Mouse (Mus musculus) lung, postnatal 14 days (tissue): ENCODE measurements around the gene Cdv3.

ENCODE experiments used
- DNase-seq: peaks from one replicate; pipeline ENCODE4 v3.0.0; 2021

Gene Cdv3

DNA sequence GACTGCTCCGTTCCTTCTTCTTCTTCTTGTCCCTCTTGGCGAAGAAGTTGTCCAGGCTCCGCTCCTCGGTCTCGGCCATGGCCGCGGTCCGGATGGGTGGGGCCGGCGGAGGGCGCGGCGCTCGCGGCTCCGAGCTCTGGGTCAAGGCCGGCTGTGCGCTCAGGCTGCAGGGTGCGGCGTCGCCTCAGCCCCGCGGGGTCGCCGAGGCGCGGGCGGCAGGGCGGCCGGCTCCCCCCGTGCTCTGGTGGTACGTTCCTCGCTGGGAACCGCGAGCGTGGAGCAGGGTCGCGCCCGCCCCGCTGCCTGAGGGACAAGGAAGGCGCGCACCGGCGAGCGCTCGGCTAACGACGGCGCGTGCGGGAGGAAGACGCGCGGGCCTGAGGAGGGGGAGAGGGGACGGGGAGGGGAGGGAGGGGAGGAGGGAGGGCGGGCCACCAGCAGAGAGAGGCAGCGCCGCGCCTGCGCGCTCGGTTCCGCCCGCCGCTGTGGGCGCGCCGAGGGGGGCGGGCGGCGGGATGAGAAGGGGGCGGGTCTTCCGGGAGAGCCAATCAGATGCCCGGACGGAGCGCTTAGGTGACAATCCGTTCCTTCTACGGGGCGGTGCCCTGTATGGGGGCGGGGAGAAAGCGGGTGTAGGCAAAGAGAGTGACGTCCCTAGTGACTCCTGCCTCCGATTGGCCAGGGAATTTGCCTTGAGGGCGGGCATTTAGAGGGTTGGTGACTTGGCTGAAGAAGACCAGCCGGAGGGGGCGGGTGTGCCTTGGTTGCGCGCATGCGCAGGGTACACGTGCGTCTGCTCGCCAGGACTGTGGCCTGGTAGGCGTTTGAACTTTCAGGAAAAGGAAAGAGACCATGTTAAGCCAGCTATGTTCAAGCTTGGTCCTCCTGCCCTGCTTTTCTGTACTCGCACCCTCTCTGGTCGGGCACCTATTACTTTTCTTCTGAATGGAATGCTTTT, at the start of gene Cdv3:
Gene Cdv3, minus strand, starts transcription at position 551 of the 958 bp plus-strand sequence.
- peak; percentile 99 for DNase-seq

DNA sequence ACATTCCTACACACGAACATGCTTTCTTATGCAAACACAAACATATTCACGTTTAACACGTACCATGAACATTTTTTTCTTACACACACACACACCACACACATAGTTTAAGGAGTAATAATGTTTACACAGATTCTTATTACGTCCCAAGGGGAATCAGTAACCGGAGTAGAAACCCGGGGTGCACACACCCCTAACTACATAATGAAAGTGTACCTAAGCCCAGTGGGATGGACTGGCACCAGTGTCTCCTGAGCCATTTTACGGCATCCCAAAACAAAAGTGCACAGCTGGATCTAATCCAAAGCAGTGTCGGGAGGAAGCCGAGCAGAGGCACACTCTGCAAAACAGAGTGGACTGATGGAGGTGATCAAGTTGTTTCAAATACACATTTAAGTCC, 47.8 kb upstream of the Cdv3 start:
- no peak for DNase-seq

DNA sequence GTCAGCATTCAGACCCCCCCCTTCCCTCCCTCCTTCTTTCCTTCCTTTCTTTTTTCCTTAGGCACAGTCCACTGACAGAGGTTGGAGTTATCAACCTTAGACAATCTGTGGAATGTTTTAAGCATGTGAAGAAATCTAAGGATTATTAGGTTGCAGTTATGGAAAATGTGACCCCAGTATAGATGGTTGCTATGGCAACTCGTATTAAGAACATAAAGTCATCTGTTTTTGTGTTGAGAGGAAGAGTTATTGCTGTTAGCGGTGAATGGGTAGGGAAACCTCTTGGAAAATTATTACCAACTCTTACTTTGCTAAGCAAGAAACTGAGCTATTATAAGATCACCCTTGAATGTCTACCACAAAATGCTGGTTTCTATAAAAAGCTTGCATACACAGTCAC, 43.5 kb upstream of the Cdv3 start:
- no peak for DNase-seq

DNA sequence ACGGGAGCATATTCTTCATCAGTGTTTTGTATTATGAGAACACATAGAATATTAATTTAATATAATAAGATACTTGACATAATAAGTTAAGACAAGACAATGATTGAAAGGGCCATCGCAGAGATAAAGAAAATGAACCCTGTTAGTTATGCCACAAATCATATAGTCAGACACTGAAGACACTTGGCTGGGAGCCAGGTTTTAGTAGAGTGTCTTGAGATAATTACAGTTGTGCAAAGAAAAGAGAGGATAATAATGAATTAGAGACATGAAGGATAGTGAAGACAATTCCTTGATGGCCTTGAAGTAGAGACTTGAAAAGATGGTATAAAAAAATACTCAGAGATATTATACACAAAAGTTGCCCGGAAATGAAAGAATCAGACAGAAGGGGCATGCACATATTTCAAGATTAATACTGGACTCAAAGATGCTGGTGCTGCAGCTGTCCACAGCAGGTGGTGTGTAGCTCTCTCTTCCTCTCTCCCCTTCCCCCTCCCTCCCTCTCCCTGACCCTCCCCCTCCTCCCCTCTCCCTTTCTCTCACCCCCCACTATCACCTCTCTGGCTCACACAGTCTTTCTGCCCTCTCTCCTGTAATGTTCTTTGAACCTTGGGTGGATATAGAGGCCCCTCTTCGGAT, 42.6 kb upstream of the Cdv3 start:
- DNase-seq: no peak

DNA sequence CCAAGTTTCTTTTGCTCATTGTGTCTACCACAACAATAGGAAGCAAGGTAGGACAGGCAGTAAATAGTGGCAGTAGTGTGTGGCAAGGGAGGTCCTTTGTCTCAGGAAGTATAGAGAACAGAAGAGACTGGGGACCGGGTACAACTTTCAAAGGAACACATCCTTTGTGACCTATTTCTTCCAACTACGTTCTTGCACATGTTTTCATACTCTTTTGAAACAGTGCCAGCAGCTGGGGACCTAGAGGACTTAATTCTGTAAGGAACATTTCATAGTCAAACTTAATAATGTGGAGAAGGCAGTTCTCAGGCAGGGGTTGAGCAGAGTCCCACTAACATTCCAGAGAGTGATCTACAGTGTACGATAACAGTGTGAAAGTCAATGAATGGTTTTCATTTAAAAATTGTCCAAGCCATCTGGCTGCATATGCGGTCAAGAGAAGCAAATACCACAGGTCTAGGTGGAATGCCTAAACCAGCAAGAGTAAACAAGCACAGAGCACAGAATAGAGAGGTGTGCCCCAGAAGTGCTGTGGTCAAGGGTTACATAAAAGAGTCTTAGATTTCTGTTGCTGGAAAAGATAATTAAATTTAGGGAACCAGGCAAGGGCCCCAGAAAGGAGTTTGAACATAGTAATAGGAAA, 37.8 kb upstream of the Cdv3 start:
- DNase-seq: no peak

DNA sequence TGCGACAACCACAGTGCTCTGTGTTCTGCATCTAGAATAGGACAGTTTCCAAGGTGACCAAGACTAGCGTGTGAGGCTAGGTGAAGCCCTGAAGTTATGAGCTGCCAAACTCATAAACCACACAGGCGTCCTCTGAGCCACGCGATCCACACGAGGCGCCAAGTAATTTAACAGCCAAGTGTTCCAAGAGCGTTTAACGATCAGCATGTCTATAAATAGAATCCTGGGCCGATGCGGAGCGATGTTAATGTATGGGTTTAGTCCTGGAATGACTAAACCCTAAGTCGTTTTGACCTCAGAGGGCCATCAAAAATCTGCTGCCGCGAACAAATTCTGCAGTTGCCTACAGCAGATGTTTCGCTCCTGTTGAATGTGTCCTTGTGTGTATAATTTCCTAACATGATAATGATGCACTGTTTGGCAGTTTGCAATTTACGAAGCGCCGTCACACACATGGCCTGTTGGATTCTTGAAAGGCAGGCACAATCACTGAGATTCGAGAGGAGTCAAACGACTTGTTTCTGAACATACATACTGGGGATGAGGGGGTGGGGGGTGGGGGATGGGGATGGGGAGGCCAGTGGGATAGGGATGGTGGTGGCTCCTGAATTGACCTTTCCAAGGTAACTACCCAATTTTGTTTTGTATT, 33.0 kb upstream of the Cdv3 start:
- no peak for DNase-seq

DNA sequence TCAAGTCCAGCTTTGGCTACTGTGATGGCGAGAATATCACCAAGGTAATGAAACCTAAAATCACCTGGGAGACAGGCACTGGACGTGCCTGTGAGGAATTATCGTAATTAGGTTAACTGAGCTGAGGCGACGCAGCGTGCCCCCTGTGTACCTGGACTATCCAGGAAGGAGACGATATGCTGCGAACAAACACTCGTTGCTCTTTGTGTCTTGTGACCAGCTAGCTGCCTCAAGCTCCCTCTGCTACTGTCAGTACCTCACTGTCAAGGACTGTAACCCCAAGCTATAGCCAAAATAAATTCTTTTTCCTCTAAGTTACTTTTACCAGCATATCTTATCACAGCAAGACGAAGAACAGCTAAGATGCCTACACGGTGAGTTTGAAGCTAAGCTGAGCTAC, 27.6 kb upstream of the Cdv3 start:
- no peak for DNase-seq

DNA sequence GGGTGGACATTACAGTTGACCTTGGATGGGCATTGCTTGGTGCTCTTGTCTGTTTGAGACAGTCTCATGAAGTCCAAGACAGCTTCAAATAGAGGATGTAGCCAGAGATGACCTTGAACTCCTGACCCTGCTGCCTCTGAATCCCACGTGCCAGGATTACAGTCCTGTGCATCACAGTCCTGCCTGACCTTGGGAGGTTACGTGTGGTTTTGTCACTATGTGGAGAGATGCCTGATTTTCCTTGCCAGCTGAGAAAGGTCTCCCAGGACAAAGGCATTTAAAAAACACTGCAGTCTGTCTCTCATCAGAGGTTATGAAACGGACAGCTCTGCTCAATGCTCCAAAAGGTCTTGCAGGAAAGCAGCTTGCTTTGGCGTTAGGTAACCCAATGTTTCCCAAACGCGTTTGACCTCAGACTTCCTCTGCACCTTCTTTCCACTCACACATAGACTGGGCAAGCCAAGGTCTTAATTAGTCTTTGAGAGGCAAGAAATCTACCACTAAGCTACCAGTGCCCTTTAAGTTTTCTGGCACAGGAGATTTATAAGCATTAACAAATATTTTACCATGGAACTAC, 26.2 kb upstream of the Cdv3 start:
- DNase-seq: no peak

DNA sequence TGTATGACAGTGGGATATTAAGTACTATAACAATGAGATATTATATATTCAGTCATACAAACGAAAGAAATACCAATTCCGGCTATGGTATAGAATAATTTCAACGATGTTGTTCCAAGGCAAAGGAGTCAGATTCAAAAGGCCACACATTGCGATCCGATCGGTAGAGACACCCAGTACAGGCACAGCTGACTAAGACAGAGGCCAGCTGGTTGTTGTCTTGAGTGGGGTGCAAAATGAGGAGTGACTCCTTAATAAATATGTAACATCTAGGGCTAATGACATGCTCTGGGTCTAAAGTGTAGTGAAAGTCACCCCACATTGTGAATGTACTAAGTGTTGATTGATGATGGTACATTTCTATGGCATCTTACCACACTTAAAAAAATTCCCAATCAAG, 23.6 kb upstream of the Cdv3 start:
- DNase-seq: no peak

DNA sequence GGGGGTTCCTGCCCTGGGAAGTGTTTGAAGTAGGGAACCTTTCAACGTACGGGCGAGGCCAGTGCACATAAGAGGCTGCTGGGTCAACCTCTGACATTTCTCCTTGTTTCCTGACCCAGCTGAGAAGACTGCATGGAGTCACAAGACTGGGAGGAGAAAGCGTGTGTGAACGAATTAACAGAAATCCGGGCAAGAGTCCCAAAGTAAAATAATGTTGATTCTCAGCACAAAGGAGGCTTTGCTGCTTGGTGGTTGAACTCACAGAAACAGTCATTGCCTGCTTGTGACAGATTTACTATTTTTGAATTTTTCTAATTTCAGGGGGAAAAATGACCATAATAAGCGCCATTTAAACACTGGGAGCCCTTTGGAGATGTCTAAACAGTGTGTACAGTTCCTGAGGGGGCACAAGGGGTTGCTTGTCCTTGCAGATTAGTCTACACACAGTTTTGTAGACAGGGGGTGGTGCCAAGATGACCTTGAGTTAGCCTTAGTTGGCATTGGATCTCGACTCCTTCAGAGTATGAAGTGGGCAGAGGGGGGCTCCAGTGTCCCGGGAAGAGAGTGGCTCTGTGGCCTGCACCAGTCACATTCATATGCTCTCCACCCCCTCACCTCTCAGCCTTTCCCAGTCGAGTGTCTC, 21.5 kb upstream of the Cdv3 start:
- DNase-seq: no peak

DNA sequence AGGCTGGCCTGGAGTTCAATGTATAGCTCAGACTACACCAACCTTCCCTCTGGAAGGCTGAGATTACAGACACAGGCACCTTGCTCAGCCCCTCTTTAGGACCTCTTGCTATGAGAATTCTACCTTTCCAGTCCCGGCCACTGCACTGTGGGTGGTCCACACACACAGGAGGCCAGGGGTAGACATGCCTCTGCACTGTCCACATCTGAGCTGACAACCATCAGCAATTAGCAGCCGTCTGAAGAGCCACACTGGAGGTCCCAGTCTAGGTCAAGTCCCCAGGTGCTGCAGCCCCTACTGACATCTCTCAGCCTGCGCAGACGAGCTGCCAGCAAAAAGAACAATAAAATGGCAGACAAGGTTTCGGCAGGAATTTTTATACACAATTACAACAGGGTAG, 20.9 kb upstream of the Cdv3 start:
- no peak for DNase-seq

DNA sequence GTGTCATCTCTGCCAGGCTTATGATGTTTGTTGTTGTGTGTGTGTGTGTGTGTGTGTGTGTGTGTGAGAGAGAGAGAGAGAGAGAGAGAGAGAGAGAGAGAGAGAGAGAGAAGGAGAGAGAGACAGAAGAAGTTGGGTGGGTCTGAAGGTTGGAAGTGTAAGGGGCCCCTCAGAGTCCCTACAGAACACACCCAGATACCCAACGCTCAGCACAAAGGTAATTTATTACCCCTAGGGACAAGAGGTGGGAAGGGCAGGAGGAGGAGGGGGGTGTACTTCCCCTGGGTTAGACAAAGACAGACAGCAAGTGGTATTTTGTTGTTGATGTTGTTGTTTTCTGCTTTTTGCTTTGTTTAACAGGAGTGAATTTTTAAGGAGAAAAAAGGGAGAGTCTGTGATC, 20.0 kb upstream of the Cdv3 start:
- no peak for DNase-seq

DNA sequence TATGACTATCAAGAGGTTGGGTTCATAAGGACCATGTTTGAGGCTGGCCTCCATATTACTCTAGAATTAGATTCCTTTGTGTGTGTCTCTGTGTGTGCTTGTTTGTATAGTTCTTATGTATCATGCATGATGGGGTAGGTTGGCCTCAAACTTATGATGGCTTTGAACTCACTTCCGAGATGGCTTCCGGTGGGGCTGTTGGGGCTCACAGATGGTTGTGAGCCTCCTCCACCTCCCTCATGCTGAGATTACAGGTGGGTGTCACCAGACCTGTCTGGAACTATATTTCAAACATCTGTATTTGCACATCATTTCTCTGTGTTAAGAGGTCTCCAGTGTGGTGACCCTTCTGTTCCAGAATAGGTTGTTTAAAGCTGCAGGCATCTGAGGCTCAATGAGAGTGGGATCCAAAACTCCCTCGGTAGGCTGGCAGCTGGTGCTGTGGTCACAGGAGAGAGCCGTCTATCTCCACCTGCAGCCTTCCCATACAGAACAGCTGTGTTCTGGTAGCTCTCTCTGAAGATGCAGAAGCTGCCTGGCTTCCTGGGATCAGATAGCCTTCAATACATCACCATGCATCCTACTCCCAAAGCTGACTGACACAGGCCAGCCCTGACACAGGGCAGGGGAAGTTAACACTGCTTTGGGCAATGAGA, 18.6 kb upstream of the Cdv3 start:
- no peak for DNase-seq

DNA sequence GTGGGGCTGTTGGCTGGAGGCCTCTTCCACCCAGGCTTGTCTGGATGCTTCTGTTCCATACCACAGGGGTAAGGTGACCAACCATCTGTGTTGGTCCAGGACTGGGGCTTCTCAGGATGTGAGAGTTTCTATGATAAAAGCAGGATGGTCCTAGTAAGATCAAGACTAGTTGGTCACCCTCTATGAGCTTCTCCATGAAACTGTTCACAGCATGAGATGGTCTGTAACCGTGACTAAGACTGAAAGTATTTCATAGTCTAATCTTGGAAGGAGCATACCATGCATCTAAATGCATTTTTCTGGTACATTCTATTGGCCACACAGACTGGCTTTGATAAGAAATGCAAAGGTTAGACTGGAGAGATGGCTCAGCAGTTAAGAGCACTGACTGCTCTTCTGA, 17.9 kb upstream of the Cdv3 start:
- no peak for DNase-seq

DNA sequence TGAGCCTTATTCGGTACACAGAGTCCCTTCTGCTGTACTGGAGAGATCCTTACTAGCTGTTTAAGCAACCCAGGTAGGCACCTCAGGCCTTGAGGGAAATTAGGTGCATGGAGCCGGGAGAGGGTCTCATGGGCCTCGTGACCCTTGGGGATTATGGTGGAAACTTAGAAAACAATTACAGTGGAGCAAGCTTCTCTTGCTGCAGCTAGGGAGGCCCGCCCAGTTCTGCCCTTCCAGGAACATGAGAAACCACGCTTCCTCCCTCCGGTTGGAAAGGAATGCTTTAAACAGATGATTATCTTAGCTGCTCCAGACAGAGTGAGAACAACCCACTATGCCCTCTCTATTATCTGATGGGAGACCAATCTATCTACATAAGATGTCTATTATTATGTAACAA, 17.3 kb upstream of the Cdv3 start:
- no peak for DNase-seq

DNA sequence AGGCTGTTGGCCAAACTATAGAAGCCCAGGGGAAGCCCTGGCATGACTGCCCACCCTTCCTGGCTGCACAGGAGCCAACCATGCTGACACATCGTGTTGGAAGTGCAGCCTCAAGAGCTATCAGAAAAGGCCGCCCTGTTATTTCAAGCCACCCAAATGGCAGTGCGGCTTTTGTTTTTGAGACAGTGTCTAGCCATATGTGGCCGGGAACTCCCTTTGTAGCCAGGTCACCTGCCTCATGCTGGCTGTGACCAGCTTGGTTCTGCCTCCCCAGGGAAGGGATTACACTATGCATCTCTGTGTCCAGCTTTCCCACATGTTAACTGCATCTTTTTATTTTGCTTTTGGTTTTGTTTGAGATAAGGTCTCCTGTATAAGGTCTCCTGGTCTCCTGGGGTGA, 14.9 kb upstream of the Cdv3 start:
- no peak for DNase-seq

DNA sequence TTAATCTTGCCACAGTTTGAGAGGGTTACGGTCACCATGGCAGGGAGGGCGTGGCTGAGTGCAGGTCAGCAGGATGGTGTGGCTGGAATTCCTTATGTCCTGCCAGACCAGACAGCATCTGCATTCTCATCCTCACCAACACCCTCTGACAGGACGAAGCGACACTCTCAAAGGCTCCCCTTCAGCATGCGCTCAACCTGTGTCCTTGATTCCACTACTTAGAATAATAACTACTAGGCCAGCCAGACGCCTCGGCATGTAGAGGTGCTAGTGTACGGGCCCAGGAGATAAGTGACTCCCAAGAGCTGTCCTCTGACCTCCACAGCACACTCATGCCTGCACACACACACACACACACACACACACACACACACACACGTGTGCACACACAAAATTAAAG, 13.6 kb upstream of the Cdv3 start:
- no peak for DNase-seq

DNA sequence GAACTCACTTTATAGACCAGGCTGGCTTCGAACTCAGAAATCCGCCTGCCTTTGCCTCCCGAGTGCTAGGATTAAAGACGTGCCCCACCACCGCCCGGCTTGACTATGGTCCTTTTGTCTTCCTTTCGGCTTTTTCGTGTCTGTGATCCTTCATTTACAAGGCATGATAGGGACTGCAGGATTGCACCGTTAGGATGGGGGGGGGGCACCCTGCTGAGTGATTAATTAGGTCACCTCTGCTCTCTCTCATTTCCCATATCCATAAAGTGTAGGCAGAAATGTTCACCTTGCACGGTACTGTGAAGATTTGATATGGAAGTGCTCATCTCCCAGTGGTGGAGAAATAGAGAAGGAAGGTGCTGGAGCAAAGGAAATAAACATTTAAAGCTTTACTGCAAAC, 13.0 kb upstream of the Cdv3 start:
- no peak for DNase-seq

DNA sequence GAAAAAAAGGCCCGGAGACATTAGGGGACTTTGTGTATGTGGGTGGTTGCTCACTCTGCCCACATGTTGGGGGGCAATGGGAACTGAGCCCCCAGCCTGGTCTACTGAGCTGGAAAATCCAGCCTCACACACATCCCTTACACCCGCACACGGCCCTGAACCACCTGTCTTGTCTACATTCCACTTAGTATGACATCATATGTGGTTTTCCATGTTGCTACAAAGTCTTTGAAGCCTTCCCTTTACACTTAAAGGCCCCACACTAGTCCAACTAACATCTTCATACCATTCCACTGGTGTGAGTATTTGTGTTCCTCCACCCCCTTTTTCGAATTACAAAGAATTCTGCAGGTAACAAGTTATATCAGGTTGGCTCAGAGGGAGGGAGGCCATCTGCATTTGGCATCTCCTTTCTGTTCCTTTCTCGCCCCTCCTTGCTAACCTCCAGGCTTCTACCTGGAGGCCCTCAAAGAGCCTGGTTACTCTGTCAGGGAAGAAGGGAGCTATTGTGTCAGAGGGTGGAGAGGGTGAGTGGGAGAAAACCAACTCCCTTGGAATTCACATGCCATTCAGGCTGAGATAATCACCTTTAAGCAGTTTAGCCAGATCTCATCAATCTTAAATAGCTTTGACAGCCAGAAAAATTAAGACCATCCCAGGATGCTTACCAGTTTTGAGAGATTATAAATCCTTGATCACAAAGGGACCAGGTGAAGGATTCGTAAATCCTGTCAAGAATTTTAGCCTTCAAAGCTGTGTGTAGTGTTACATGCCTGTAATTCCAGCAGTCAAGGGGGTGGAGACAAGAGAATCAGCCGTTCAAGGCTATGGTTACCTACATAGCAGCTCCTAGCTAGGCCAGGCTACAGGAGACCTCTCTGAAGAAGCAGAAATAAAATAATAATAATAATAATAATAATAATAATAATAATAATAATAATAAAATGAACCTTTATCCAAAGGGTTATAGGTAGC, 11.0 kb upstream of the Cdv3 start:
- no peak for DNase-seq

DNA sequence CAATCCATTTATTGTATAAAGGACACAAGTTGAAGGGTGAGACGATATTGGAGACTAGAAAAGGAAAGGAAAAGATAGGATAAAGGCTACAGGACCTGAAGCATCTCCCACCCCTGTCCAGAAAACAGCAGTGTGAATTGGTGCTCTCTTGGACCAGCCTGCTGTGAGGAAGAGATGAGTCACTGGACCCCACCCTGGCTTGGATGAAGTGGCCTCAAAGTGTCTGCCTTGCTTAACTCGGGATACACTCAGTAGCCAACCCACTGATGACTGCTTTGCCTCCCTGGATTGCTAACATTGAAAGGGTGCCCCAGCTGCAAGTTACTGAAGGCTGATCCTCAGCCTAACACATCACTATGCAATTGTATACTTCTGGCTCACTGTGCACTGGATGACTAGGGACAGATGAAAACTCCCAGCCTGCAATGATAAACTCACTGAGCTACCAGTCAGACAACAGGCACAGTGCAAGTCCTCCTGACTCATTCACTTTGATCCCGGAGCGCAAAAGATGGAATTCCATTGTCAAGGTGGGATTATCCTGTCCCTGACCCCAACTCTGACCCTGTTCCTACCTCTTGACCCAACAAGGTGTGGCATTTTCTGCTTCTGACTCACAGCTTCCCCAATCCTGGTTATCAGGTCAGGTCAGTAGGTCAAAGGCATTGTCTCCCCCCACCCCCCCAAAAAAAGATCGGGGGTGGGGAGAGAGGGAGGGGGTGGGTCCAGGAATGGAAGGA, 6.8 kb upstream of the Cdv3 start:
- DNase-seq: no peak
